Mouse (Mus musculus): ENCODE results near the gene Palm2.

- TF ChIP-seq EP300 (IDR thresholded peaks at IDR 0.05; ENCODE audit: low read depth) (no peak), CTCF (IDR thresholded peaks at IDR 0.05; ENCODE audit: low read depth) (no peak)
Observed at GRCm38 (mm10) chr4:57570229-57570628, 136.2 kb downstream of the Palm2 start.

Data from liver, postnatal 0 days (tissue).